Mouse (Mus musculus) lung, adult 2 months (tissue): ENCODE results near the gene Nfix. TPM values are rescaled to one million over a fixed set of nuclear protein-coding genes. Genes with fewer than 3 reads are reported as not detected.

Source experiments
- DNase-seq: peaks from one replicate; pipeline ENCODE4 v3.0.0; 2022
- H3K4me1 ChIP-seq: fragments of 200-500 bp; 2 replicates; pipeline ENCODE4 v1.6.1; 2011; ENCODE audit warnings: low read length; ENCODE audit not compliant: control insufficient read depth, insufficient read depth
- H3K4me3 ChIP-seq: fragments of 200-500 bp; replicated peaks from 2 replicates; pipeline ENCODE3; 2011; ENCODE audit warnings: low read depth, mild to moderate bottlenecking, control low read depth, low read length; ENCODE audit errors: extremely low read depth
- CTCF ChIP-seq: fragments of 200-500 bp; IDR thresholded peaks from 2 replicates; pipeline ENCODE4 v1.5.1; 2011; ENCODE audit warnings: mild to moderate bottlenecking, low read length, control low read depth; ENCODE audit not compliant: insufficient read depth
- POLR2A ChIP-seq: fragments of 200-500 bp; IDR thresholded peaks from 2 replicates; pipeline ENCODE4 v1.6.1; 2011; ENCODE audit warnings: low read depth, mild to moderate bottlenecking, control low read depth, low read length, borderline replicate concordance; ENCODE audit errors: extremely low read depth
- WGBS: fragments of 180-500 bp; shearing (Covaris S2); methylation state at CpG from one replicate; pipeline ENCODE4 v1.1.7; 2018; 5-methylcytosine and 5-hydroxymethylcytosine counted together
- polyA plus RNA-seq: library from polyadenylated mRNA; depleted of rRNA; stranded (reverse); fragments of >200 nt; gene quantifications from 2 replicates; pipeline ENCODE4 v1.2.3, GENCODE M21; 2012

Gene Nfix
- polyA plus RNA-seq, 1 experiment: 96.2 TPM

- TF ChIP-seq POLR2A (peak; percentile 93), CTCF (no peak)
- H3K4me3 ChIP-seq: peak overlapping the region; percentile 98
- peaks cover 13% of the 10 kb centered on the region for H3K4me1 ChIP-seq
- peak; percentile 95 for DNase-seq
- under 1% methylated on average over 24 of the region's 24 CpGs for WGBS
These were observed 138.7 kb downstream of the Nfix start for GRCm38 (mm10) chr8:84661458-84661871.

- peak overlapping the region; percentile 98 for H3K4me3 ChIP-seq
- TF ChIP-seq CTCF (no peak), POLR2A (0 out of 2 replicates have a peak, but pooled peaks have one; percentile 7)
- 5% methylated on average over 20 of the region's 20 CpGs for WGBS
- peak; percentile 69 for DNase-seq
- peaks cover 13% of the 10 kb centered on the region for H3K4me1 ChIP-seq
These were observed 139.2 kb downstream of the Nfix start for GRCm38 (mm10) chr8:84660819-84661457.

- Histone ChIP-seq H3K4me3 (peak overlapping the region; percentile 98), H3K4me1 (peaks cover 10% of the 10 kb centered on the region)
- WGBS: 6% methylated on average over 33 of the region's 33 CpGs
- peak; percentile 75 for DNase-seq
- peak; percentile 81 for TF ChIP-seq POLR2A
- TF ChIP-seq CTCF: no peak
These were observed 140.0 kb downstream of the Nfix start for GRCm38 (mm10) chr8:84659936-84660818.

- TF ChIP-seq CTCF (no peak), POLR2A (no peak)
- DNase-seq: no peak
- Histone ChIP-seq H3K4me3 (no peak overlapping the region), H3K4me1 (peaks cover 9% of the 10 kb centered on the region)
- WGBS: 58% methylated on average over 1 of the region's 1 CpGs
These were observed 141.2 kb downstream of the Nfix start for GRCm38 (mm10) chr8:84658951-84659350.

GRCm38 (mm10) chr8:84657680-84658079 lies 142.5 kb downstream of the Nfix start:
- TF ChIP-seq CTCF (no peak), POLR2A (no peak)
- Histone ChIP-seq H3K4me1 (peaks cover 9% of the 10 kb centered on the region), H3K4me3 (no peak overlapping the region)
- 68% methylated on average over 4 of the region's 4 CpGs for WGBS
- DNase-seq: no peak

GRCm38 (mm10) chr8:84657203-84657602 lies 142.9 kb downstream of the Nfix start:
- TF ChIP-seq CTCF (no peak), POLR2A (no peak)
- Histone ChIP-seq H3K4me3 (no peak overlapping the region), H3K4me1 (peaks cover 9% of the 10 kb centered on the region)
- no peak for DNase-seq

GRCm38 (mm10) chr8:84656641-84657126 lies 143.5 kb downstream of the Nfix start:
- peak; percentile 85 for DNase-seq
- no peak for TF ChIP-seq CTCF
- TF ChIP-seq POLR2A: peak; percentile 87; the same call in 1 of the 2 replicates
- WGBS: under 1% methylated on average over 23 of the region's 23 CpGs
- peak overlapping the region; percentile 65 for H3K4me3 ChIP-seq
- H3K4me1 ChIP-seq: peaks cover 9% of the 10 kb centered on the region

GRCm38 (mm10) chr8:84656191-84656525 lies 144.0 kb downstream of the Nfix start:
- TF ChIP-seq CTCF (no peak), POLR2A (no peak; the same call in 1 of the 2 replicates)
- 7% methylated on average over 10 of the region's 10 CpGs for whole genome bisulfite sequencing
- H3K4me3 ChIP-seq: peak overlapping the region; percentile 65
- H3K4me1 ChIP-seq: peaks cover 9% of the 10 kb centered on the region
- DNase-seq: peak; percentile 40

GRCm38 (mm10) chr8:84655336-84656190 lies 144.6 kb downstream of the Nfix start:
- Histone ChIP-seq H3K4me1 (peaks cover 9% of the 10 kb centered on the region), H3K4me3 (peak overlapping the region; percentile 65)
- DNase-seq: no peak
- 15% methylated on average over 15 of the region's 15 CpGs for WGBS
- TF ChIP-seq CTCF (no peak), POLR2A (no peak)
